8 mouse cellular contexts compared by ENCODE assay signal in genomic region chr12:112628928-112629721, GRCm38 (mm10). TPM values are rescaled to one million over a fixed set of nuclear protein-coding genes. Genes with fewer than 3 reads are reported as not detected.
DNase-seq lines count a peak whose midpoint lies in the region; ATAC-seq lines count a peak whose summit lies in the region.

No protein-coding gene starts in this region.

- no peaks in the 10 kb centered on the region for H3K36me3 ChIP-seq in forebrain, embryonic 13.5 days (ENCODE audit: poor library complexity, severe bottlenecking)
- no peaks in the 10 kb centered on the region for H3K36me3 ChIP-seq in hindbrain, embryonic 10.5 days
- no peaks in the 10 kb centered on the region for H3K36me3 ChIP-seq in limb, embryonic 15.5 days
- no peaks in the 10 kb centered on the region for H3K36me3 ChIP-seq in midbrain, embryonic 15.5 days (replicated peaks)

- peak; percentile 41 to 44 for DNase-seq in left cerebral cortex, adult 18-20 months (ENCODE audit: low spot score in 2 of 2)
- no peak for DNase-seq in left cerebral cortex, adult 8-10 months (ENCODE audit: low spot score in 2 of 2)
- DNase-seq in adrenal gland, adult 8-10 months = peak; percentile 87
- peak; percentile 69 for DNase-seq in hindbrain, embryonic 10.5 days (ENCODE audit: low spot score)
- DNase-seq in thymus, postnatal 10 days (ENCODE audit: low spot score in 2 of 2) = peak; percentile 54 to 70

- ATAC-seq in forebrain, embryonic 13.5 days = peak; percentile 81
- peak; percentile 50; the same call in 1 of the 2 replicates for ATAC-seq in limb, embryonic 15.5 days (ENCODE audit: insufficient number of reproducible peaks, low FRiP score, low TSS enrichment, low read depth)
- peak; percentile 66 for ATAC-seq in midbrain, embryonic 15.5 days (replicated peaks)

- H3K9ac ChIP-seq in forebrain, embryonic 13.5 days = no peak overlapping the region
- 0 out of 2 replicates have a peak overlapping the region, but pooled peaks have one; percentile 18 for H3K9ac ChIP-seq in limb, embryonic 15.5 days
- H3K9ac ChIP-seq in midbrain, embryonic 15.5 days = peak overlapping the region; percentile 13; the same call in 1 of the 2 replicates

- H3K4me2 ChIP-seq in forebrain, embryonic 13.5 days = peak overlapping the region; percentile 53
- H3K4me2 ChIP-seq in limb, embryonic 15.5 days = peak overlapping the region; percentile 45
- peak overlapping the region; percentile 46 for H3K4me2 ChIP-seq in midbrain, embryonic 15.5 days

- peak overlapping the region; percentile 22 for H3K4me3 ChIP-seq in forebrain, embryonic 13.5 days
- H3K4me3 ChIP-seq in hindbrain, embryonic 10.5 days = peak overlapping the region; percentile 35
- peak overlapping the region; percentile 28 for H3K4me3 ChIP-seq in limb, embryonic 15.5 days
- H3K4me3 ChIP-seq in midbrain, embryonic 15.5 days = peak overlapping the region; percentile 14; the same call in 1 of the 2 replicates

- WGBS in forebrain, embryonic 13.5 days = 39% methylated on average over 19 of the region's 19 CpGs
- 39% methylated on average over 19 of the region's 19 CpGs for WGBS in hindbrain, embryonic 10.5 days
- 33% methylated on average over 19 of the region's 19 CpGs for WGBS in limb, embryonic 15.5 days
- 35% methylated on average over 19 of the region's 19 CpGs for WGBS in midbrain, embryonic 15.5 days

- H3K27me3 ChIP-seq in forebrain, embryonic 13.5 days = no peaks in the 10 kb centered on the region
- H3K27me3 ChIP-seq in hindbrain, embryonic 10.5 days (ENCODE audit: insufficient read depth, poor library complexity, severe bottlenecking) = 0 out of 2 replicates have a peak, but pooled peaks cover 4% of the 10 kb centered on the region
- H3K27me3 ChIP-seq in limb, embryonic 15.5 days = no peaks in the 10 kb centered on the region
- no peaks in the 10 kb centered on the region for H3K27me3 ChIP-seq in midbrain, embryonic 15.5 days (replicated peaks)

- no peaks in the 10 kb centered on the region for H3K9me3 ChIP-seq in forebrain, embryonic 13.5 days (replicated peaks)
- H3K9me3 ChIP-seq in hindbrain, embryonic 10.5 days = no peaks in the 10 kb centered on the region
- H3K9me3 ChIP-seq in limb, embryonic 15.5 days = no peaks in the 10 kb centered on the region
- no peaks in the 10 kb centered on the region for H3K9me3 ChIP-seq in midbrain, embryonic 15.5 days

- H3K27ac ChIP-seq in forebrain, embryonic 13.5 days = no peak overlapping the region
- H3K27ac ChIP-seq in hindbrain, embryonic 10.5 days = peak overlapping the region; percentile 46; the same call in 1 of the 2 replicates
- H3K27ac ChIP-seq in limb, embryonic 15.5 days = peak overlapping the region; percentile 33
- H3K27ac ChIP-seq in midbrain, embryonic 15.5 days = no peak overlapping the region

- peaks cover 8% of the 10 kb centered on the region for H3K4me1 ChIP-seq in forebrain, embryonic 13.5 days
- H3K4me1 ChIP-seq in hindbrain, embryonic 10.5 days (replicated peaks) = peaks cover 52% of the 10 kb centered on the region
- peaks cover 25% of the 10 kb centered on the region for H3K4me1 ChIP-seq in limb, embryonic 15.5 days
- peaks cover 8% of the 10 kb centered on the region for H3K4me1 ChIP-seq in midbrain, embryonic 15.5 days

RNA-seq across cellular contexts. Expression of gene Adssl1, which starts 9.3 kb away (rescaled TPM):
- 10 to 100 TPM; 16.4 to 19.7 TPM for total RNA-seq in left cerebral cortex, adult 18-20 months (2021)
- 10 to 100 TPM; 21.8 to 41.0 (median 28.6) TPM for total RNA-seq in left cerebral cortex, adult 8-10 months (2022)
- total RNA-seq in adrenal gland, adult 8-10 months (2022) = 10 to 100 TPM; 15.2 to 53.1 (median 30.7) TPM
- polyA plus RNA-seq in forebrain, embryonic 13.5 days (2015; fragmentation: Nextera tagmentation; extraction: Ambion mirVana) = 1.4 and 2.1 TPM in 2 replicates
- 3.7 and 5.5 TPM in 2 replicates for polyA plus RNA-seq in hindbrain, embryonic 10.5 days (2016; fragmentation: Nextera tagmentation; extraction: Ambion mirVana)
- polyA plus RNA-seq in limb, embryonic 15.5 days (2015; fragmentation: Nextera tagmentation; extraction: Ambion mirVana) = 11.6 and 27.2 TPM in 2 replicates
- polyA plus RNA-seq in midbrain, embryonic 15.5 days (2015; fragmentation: Nextera tagmentation; extraction: Ambion mirVana) = 3.1 and 3.6 TPM in 2 replicates

RNA-seq across cellular contexts. Expression of gene Siva1, which starts 15.4 kb away (rescaled TPM):
- total RNA-seq in left cerebral cortex, adult 18-20 months (2021) = 10 to 100 TPM; 21.6 to 22.0 TPM
- 10 to 100 TPM; 16.8 to 26.8 (median 23.8) TPM for total RNA-seq in left cerebral cortex, adult 8-10 months (2022)
- total RNA-seq in adrenal gland, adult 8-10 months (2022) = 10 to 100 TPM; 37.0 to 73.9 (median 51.5) TPM
- polyA plus RNA-seq in forebrain, embryonic 13.5 days (2015; fragmentation: Nextera tagmentation; extraction: Ambion mirVana) = 154 and 174 TPM in 2 replicates
- polyA plus RNA-seq in hindbrain, embryonic 10.5 days (2016; fragmentation: Nextera tagmentation; extraction: Ambion mirVana) = 281 and 334 TPM in 2 replicates
- polyA plus RNA-seq in limb, embryonic 15.5 days (2015; fragmentation: Nextera tagmentation; extraction: Ambion mirVana) = 195 and 218 TPM in 2 replicates
- polyA plus RNA-seq in midbrain, embryonic 15.5 days (2015; fragmentation: Nextera tagmentation; extraction: Ambion mirVana) = 51.2 and 59.2 TPM in 2 replicates

RNA-seq across cellular contexts. Expression of gene Inf2, which starts 40.5 kb away (rescaled TPM):
- 100 to 1,000 TPM; 127 to 138 TPM for total RNA-seq in left cerebral cortex, adult 18-20 months (2021)
- total RNA-seq in left cerebral cortex, adult 8-10 months (2022) = 100 to 1,000 TPM; 171 to 194 (median 182) TPM
- total RNA-seq in adrenal gland, adult 8-10 months (2022) = 10 to 100 TPM; 34.6 to 65.5 (median 48.9) TPM
- 2.4 and 2.6 TPM in 2 replicates for polyA plus RNA-seq in forebrain, embryonic 13.5 days (2015; fragmentation: Nextera tagmentation; extraction: Ambion mirVana)
- polyA plus RNA-seq in hindbrain, embryonic 10.5 days (2016; fragmentation: Nextera tagmentation; extraction: Ambion mirVana) = 1.5 and 1.8 TPM in 2 replicates
- polyA plus RNA-seq in limb, embryonic 15.5 days (2015; fragmentation: Nextera tagmentation; extraction: Ambion mirVana) = 7.4 and 7.6 TPM in 2 replicates
- polyA plus RNA-seq in midbrain, embryonic 15.5 days (2015; fragmentation: Nextera tagmentation; extraction: Ambion mirVana) = 1.0 and 2.4 TPM in 2 replicates

RNA-seq across cellular contexts. Expression of gene Akt1, which starts 45.6 kb away (rescaled TPM):
- total RNA-seq in left cerebral cortex, adult 18-20 months (2021) = 100 to 1,000 TPM; 161 to 169 TPM
- 100 to 1,000 TPM; 158 to 174 (median 171) TPM for total RNA-seq in left cerebral cortex, adult 8-10 months (2022)
- 100 to 1,000 TPM; 275 to 460 (median 313) TPM for total RNA-seq in adrenal gland, adult 8-10 months (2022)
- polyA plus RNA-seq in forebrain, embryonic 13.5 days (2015; fragmentation: Nextera tagmentation; extraction: Ambion mirVana) = 46.4 and 50.3 TPM in 2 replicates
- 50.9 and 56.8 TPM in 2 replicates for polyA plus RNA-seq in hindbrain, embryonic 10.5 days (2016; fragmentation: Nextera tagmentation; extraction: Ambion mirVana)
- 75.1 and 86.0 TPM in 2 replicates for polyA plus RNA-seq in limb, embryonic 15.5 days (2015; fragmentation: Nextera tagmentation; extraction: Ambion mirVana)
- polyA plus RNA-seq in midbrain, embryonic 15.5 days (2015; fragmentation: Nextera tagmentation; extraction: Ambion mirVana) = 139 and 162 TPM in 2 replicates

RNA-seq across cellular contexts. Expression of gene Zbtb42, which starts 49.5 kb away (rescaled TPM):
- total RNA-seq in left cerebral cortex, adult 18-20 months (2021) = 1 to 10 TPM; 1.1 to 1.5 TPM
- total RNA-seq in left cerebral cortex, adult 8-10 months (2022) = 1 to 10 TPM in 2 of 4 experiments, under 1 TPM in 2; 0.81 to 1.7 (median 1.1) TPM
- 10 to 100 TPM in 3 of 4 experiments, 1 to 10 TPM in 1; 8.7 to 20.1 (median 15.9) TPM for total RNA-seq in adrenal gland, adult 8-10 months (2022)
- polyA plus RNA-seq in forebrain, embryonic 13.5 days (2015; fragmentation: Nextera tagmentation; extraction: Ambion mirVana) = 2.1 and 2.4 TPM in 2 replicates
- 7.1 and 10.9 TPM in 2 replicates for polyA plus RNA-seq in hindbrain, embryonic 10.5 days (2016; fragmentation: Nextera tagmentation; extraction: Ambion mirVana)
- 3.4 and 3.7 TPM in 2 replicates for polyA plus RNA-seq in limb, embryonic 15.5 days (2015; fragmentation: Nextera tagmentation; extraction: Ambion mirVana)
- 1.9 and 2.5 TPM in 2 replicates for polyA plus RNA-seq in midbrain, embryonic 15.5 days (2015; fragmentation: Nextera tagmentation; extraction: Ambion mirVana)

Comparison
In these comparisons a context has a peak if more than half of its experiments do, and no peak if none do; other contexts are left out.
1. DNase-seq: peak in left cerebral cortex, adult 18-20 months (2 of 2), adrenal gland, adult 8-10 months (single experiment), hindbrain, embryonic 10.5 days (single experiment) and thymus, postnatal 10 days (2 of 2); none in left cerebral cortex, adult 8-10 months (0 of 2).
2. H3K27ac ChIP-seq: peak in hindbrain, embryonic 10.5 days (single experiment) and limb, embryonic 15.5 days (single experiment); none in forebrain, embryonic 13.5 days (single experiment) and midbrain, embryonic 15.5 days (single experiment).
3. Peak in every context shown above with its lines, with median percentiles within 50 percentile points of each other: ATAC-seq, H3K4me2 ChIP-seq and H3K4me3 ChIP-seq.